Mouse (Mus musculus): ENCODE measurements at regions not wholly inside any gene's neighbourhood (a gene's known extent, or its start where the extent isn't known, plus 50 kb on each side); places are given as distances from the start of the nearest gene placed in this dataset.

GRCm38 (mm10) chr7:79517581-79518337 is 51.6 kb upstream of the Polg start:
- no peak for DNase-seq (ENCODE audit: low spot score in 2 of 2)

GRCm38 (mm10) chr7:79516287-79516686 is 50.1 kb upstream of the Polg start:
- DNase-seq (ENCODE audit: low spot score in 2 of 2) = no peak

All from left cerebral cortex, adult 9 months (tissue).